Mouse (Mus musculus): ENCODE data around the gene Zfyve9. TPM values are rescaled to one million over a fixed set of nuclear protein-coding genes. Genes with fewer than 3 reads are reported as not detected.

Zfyve9 gene
- polyA plus RNA-seq, 1 experiment from 2014 or later = 6.4 TPM

DNA sequence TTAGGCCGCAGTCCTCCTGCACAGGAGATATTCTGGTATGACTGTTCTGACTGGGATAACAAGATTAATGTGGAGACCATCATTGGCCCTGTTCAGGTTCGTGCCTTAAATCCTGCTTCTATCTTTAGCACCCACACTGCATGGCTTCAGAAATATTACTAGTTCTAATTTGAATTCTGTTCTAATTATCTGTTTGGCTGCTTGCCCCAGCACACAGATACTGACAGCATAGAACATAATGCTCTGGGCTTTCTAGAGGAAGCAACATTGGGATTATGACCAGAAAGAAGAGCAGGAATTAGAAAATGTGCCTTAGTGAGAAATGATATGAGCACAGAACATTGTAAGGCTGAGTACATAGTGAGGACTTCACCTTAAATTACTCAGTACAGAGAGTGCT lies 187.2 kb downstream of the Zfyve9 start:
- no peak for ATAC-seq (ENCODE audit: low FRiP score)
- Histone ChIP-seq H3K4me2 (replicated peaks) (no peak overlapping the region), H3K36me3 (no peaks in the 10 kb centered on the region; the same call in 1 of the 2 replicates), H3K4me1 (no peaks in the 10 kb centered on the region), H3K9me3 (replicated peaks) (no peaks in the 10 kb centered on the region), H3K4me3 (no peak overlapping the region), H3K27ac (no peak overlapping the region), H3K27me3 (no peaks in the 10 kb centered on the region), H3K9ac (no peak overlapping the region)
- 93% methylated on average over 2 of the region's 2 CpGs for WGBS

Other genes starting within 250 kb of the Zfyve9 start
- gene Prpf38a, start 201.5 kb downstream of the Zfyve9 start, polyA plus RNA-seq (2016; fragmentation: Nextera tagmentation; extraction: Ambion mirVana) = 91.8 and 94.5 TPM in 2 replicates
- 6.7 and 8.5 TPM in 2 replicates for gene Orc1, start 201.4 kb downstream of the Zfyve9 start, polyA plus RNA-seq (2016; fragmentation: Nextera tagmentation; extraction: Ambion mirVana)
- gene Cc2d1b, start 160.9 kb downstream of the Zfyve9 start, polyA plus RNA-seq (2016; fragmentation: Nextera tagmentation; extraction: Ambion mirVana) = 24.7 and 29.7 TPM in 2 replicates
- gene 3110021N24Rik, start 61.1 kb downstream of the Zfyve9 start, polyA plus RNA-seq (2016; fragmentation: Nextera tagmentation; extraction: Ambion mirVana) = 1.6 and 2.4 TPM in 2 replicates
- gene Btf3l4, start 52.8 kb upstream of the Zfyve9 start, polyA plus RNA-seq (2016; fragmentation: Nextera tagmentation; extraction: Ambion mirVana) = 225 TPM in 2 replicates
- 97.2 and 103 TPM in 2 replicates for gene Txndc12, start 53.8 kb upstream of the Zfyve9 start, polyA plus RNA-seq (2016; fragmentation: Nextera tagmentation; extraction: Ambion mirVana)
- gene Kti12, start 67.0 kb upstream of the Zfyve9 start, polyA plus RNA-seq (2016; fragmentation: Nextera tagmentation; extraction: Ambion mirVana) = 37.0 and 39.8 TPM in 2 replicates
- gene A730015C16Rik, start 67.8 kb upstream of the Zfyve9 start, polyA plus RNA-seq (2016; fragmentation: Nextera tagmentation; extraction: Ambion mirVana) = 1.6 and 3.1 TPM in 2 replicates
- 39.5 and 45.5 TPM in 2 replicates for gene Rab3b, start 98.3 kb upstream of the Zfyve9 start, polyA plus RNA-seq (2016; fragmentation: Nextera tagmentation; extraction: Ambion mirVana)
- 113 and 120 TPM in 2 replicates for gene Nrd1, start 219.9 kb upstream of the Zfyve9 start, polyA plus RNA-seq (2016; fragmentation: Nextera tagmentation; extraction: Ambion mirVana)